Mouse (Mus musculus) neural tube, embryonic 12.5 days (tissue): ENCODE results near the gene Chchd2. TPM values are rescaled to one million over a fixed set of nuclear protein-coding genes. Genes with fewer than 3 reads are reported as not detected.

Source experiments
- ATAC-seq: fragments of 200-750 bp; cut with Nextera tagmentation; 2 replicates; pipeline ENCODE4 v1.8.0; 2017; ENCODE audit warnings: low read depth, mild to moderate bottlenecking, moderate TSS enrichment, moderate library complexity; ENCODE audit not compliant: low FRiP score
- H3K27ac ChIP-seq: fragments of 300-500 bp; sonication (generic); 2 replicates; pipeline ENCODE4 v1.5.1; 2016
- H3K27me3 ChIP-seq: fragments of 300-500 bp; sonication (generic); replicated peaks from 2 replicates; pipeline ENCODE4 v1.6.1; 2016; ENCODE audit warnings: mild to moderate bottlenecking
- H3K36me3 ChIP-seq: fragments of 300-500 bp; sonication (generic); 2 replicates; pipeline ENCODE4 v1.6.1; 2016; ENCODE audit warnings: mild to moderate bottlenecking
- H3K4me1 ChIP-seq: fragments of 300-500 bp; sonication (generic); 2 replicates; pipeline ENCODE4 v1.6.1; 2016
- H3K4me2 ChIP-seq: fragments of 300-500 bp; sonication (generic); replicated peaks from 2 replicates; pipeline ENCODE4 v1.6.1; 2016; ENCODE audit warnings: mild to moderate bottlenecking
- H3K4me3 ChIP-seq: fragments of 300-500 bp; sonication (generic); 2 replicates; pipeline ENCODE4 v1.5.1; 2016
- H3K9ac ChIP-seq: fragments of 300-500 bp; sonication (generic); 2 replicates; pipeline ENCODE4 v1.6.1; 2016; ENCODE audit warnings: mild to moderate bottlenecking
- H3K9me3 ChIP-seq: fragments of 300-500 bp; sonication (generic); 2 replicates; pipeline ENCODE4 v1.6.1; 2016; ENCODE audit warnings: mild to moderate bottlenecking
- WGBS: fragments of 180-500 bp; shearing (Covaris S2); methylation state at CpG from one replicate; pipeline ENCODE4 v1.1.7; 2016; 5-methylcytosine and 5-hydroxymethylcytosine counted together
- polyA plus RNA-seq: library from polyadenylated mRNA; unstranded; fragments of >200 nt; fragmentation: Nextera tagmentation; extraction: Ambion mirVana; gene quantifications from 2 replicates; pipeline ENCODE4 v1.2.1, GENCODE M21; 2016

The Chchd2 gene
- polyA plus RNA-seq, 1 experiment from 2014 or later = 806 TPM

- Histone ChIP-seq H3K4me3 (no peak overlapping the region), H3K27ac (no peak overlapping the region), H3K4me2 (no peak overlapping the region), H3K36me3 (no peaks in the 10 kb centered on the region), H3K9me3 (no peaks in the 10 kb centered on the region), H3K4me1 (no peaks in the 10 kb centered on the region), H3K9ac (no peak overlapping the region), H3K27me3 (no peaks in the 10 kb centered on the region)
- 88% methylated on average over 12 of the region's 12 CpGs for WGBS
- ATAC-seq = no peak
Measured at GRCm38 (mm10) chr5:129873942-129874341, 13.3 kb downstream of the Chchd2 start.

DNA sequence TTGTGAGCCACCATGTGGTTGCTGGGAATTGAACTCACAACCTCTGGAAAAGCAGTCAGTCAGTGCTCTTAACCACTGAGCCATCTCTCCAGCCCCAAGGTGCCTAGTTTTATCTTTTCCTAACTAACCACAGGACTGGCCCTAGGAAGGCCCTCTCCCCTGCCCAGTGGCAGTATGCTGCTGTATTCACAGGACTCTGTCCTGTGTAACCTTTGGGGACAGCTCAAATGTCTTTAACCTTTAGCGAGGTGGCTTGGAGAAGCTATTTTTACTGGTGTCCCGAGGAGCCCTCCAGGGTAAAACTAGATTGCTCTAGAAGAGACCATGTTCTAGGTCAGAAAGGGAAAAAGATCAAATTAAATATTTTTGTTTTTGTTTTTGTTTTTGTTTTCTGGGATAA, 16.0 kb downstream of the Chchd2 start:
- no peak overlapping the region for H3K4me3 ChIP-seq
- no peak for ATAC-seq
- H3K27me3 ChIP-seq = no peaks in the 10 kb centered on the region
- no peak overlapping the region for H3K27ac ChIP-seq
- no peak overlapping the region for H3K4me2 ChIP-seq
- H3K36me3 ChIP-seq = no peaks in the 10 kb centered on the region
- H3K9me3 ChIP-seq = no peaks in the 10 kb centered on the region
- 87% methylated on average over 2 of the region's 2 CpGs for WGBS
- H3K4me1 ChIP-seq = no peaks in the 10 kb centered on the region
- H3K9ac ChIP-seq = no peak overlapping the region

GRCm38 (mm10) chr5:129869238-129869995, 17.9 kb downstream of the Chchd2 start:
- 91% methylated on average over 19 of the region's 19 CpGs for WGBS
- H3K4me1 ChIP-seq = no peaks in the 10 kb centered on the region
- H3K9me3 ChIP-seq = no peaks in the 10 kb centered on the region
- H3K27me3 ChIP-seq = no peaks in the 10 kb centered on the region
- H3K27ac ChIP-seq = no peak overlapping the region
- H3K4me3 ChIP-seq = no peak overlapping the region
- no peak overlapping the region for H3K4me2 ChIP-seq
- no peaks in the 10 kb centered on the region for H3K36me3 ChIP-seq
- no peak overlapping the region for H3K9ac ChIP-seq
- ATAC-seq = no peak

- WGBS = 89% methylated on average over 12 of the region's 12 CpGs
- ATAC-seq = no peak
- H3K4me3 ChIP-seq = no peak overlapping the region
- no peak overlapping the region for H3K4me2 ChIP-seq
- H3K27ac ChIP-seq = no peak overlapping the region
- no peaks in the 10 kb centered on the region for H3K9me3 ChIP-seq
- peaks cover 17% of the 10 kb centered on the region for H3K36me3 ChIP-seq
- H3K9ac ChIP-seq = no peak overlapping the region
- H3K4me1 ChIP-seq = no peaks in the 10 kb centered on the region
- no peaks in the 10 kb centered on the region for H3K27me3 ChIP-seq
Measured at GRCm38 (mm10) chr5:129865841-129866240, 21.4 kb downstream of the Chchd2 start.

GRCm38 (mm10) chr5:129864467-129864866, 22.8 kb downstream of the Chchd2 start:
- H3K4me2 ChIP-seq = 0 out of 2 replicates have a peak overlapping the region, but pooled peaks have one; percentile 20
- no peak overlapping the region for H3K27ac ChIP-seq
- no peak overlapping the region for H3K9ac ChIP-seq
- peaks cover 29% of the 10 kb centered on the region for H3K36me3 ChIP-seq
- no peaks in the 10 kb centered on the region for H3K4me1 ChIP-seq
- whole genome bisulfite sequencing = 10% methylated on average over 18 of the region's 18 CpGs
- H3K9me3 ChIP-seq = no peaks in the 10 kb centered on the region
- no peaks in the 10 kb centered on the region for H3K27me3 ChIP-seq
- no peak for ATAC-seq
- no peak overlapping the region for H3K4me3 ChIP-seq

- Histone ChIP-seq H3K27ac (no peak overlapping the region), H3K9me3 (no peaks in the 10 kb centered on the region), H3K9ac (no peak overlapping the region), H3K4me3 (no peak overlapping the region), H3K4me2 (no peak overlapping the region), H3K27me3 (no peaks in the 10 kb centered on the region), H3K36me3 (peaks cover 43% of the 10 kb centered on the region), H3K4me1 (no peaks in the 10 kb centered on the region)
- no peak for ATAC-seq
- WGBS = 96% methylated on average over 6 of the region's 6 CpGs
Measured at GRCm38 (mm10) chr5:129862325-129862724, 24.9 kb downstream of the Chchd2 start.

DNA sequence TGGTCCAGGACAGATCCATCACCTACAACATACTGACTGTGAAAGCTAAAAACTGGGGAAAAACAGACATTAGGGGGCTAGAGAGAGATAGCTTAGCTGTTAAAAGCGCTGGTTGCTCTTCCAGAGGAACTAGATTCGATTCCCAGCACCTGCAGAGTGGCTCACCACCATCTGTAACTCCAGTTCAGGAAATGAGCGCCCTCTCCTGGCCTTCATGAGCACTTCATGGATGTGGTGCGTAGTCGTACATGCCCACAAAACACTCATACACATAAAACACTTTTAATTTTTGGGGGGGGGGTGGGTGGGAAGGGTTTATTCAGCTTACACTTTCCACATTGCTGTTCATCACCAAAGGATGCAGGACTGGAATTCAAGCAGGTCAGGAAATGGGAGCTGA, 30.9 kb downstream of the Chchd2 start:
- no peaks in the 10 kb centered on the region for H3K27me3 ChIP-seq
- no peak overlapping the region for H3K4me3 ChIP-seq
- no peak overlapping the region for H3K9ac ChIP-seq
- H3K9me3 ChIP-seq = no peaks in the 10 kb centered on the region
- H3K36me3 ChIP-seq = peaks cover 52% of the 10 kb centered on the region
- H3K27ac ChIP-seq = no peak overlapping the region
- 90% methylated on average over 5 of the region's 5 CpGs for WGBS
- H3K4me2 ChIP-seq = no peak overlapping the region
- H3K4me1 ChIP-seq = no peaks in the 10 kb centered on the region
- no peak for ATAC-seq

- no peak overlapping the region for H3K9ac ChIP-seq
- no peaks in the 10 kb centered on the region for H3K9me3 ChIP-seq
- H3K4me3 ChIP-seq = no peak overlapping the region
- no peak overlapping the region for H3K4me2 ChIP-seq
- H3K4me1 ChIP-seq = no peaks in the 10 kb centered on the region
- peaks cover 42% of the 10 kb centered on the region for H3K36me3 ChIP-seq
- ATAC-seq = no peak
- WGBS = 50% methylated on average over 5 of the region's 5 CpGs
- no peak overlapping the region for H3K27ac ChIP-seq
- no peaks in the 10 kb centered on the region for H3K27me3 ChIP-seq
Measured at GRCm38 (mm10) chr5:129855163-129855562, 32.1 kb downstream of the Chchd2 start.

DNA sequence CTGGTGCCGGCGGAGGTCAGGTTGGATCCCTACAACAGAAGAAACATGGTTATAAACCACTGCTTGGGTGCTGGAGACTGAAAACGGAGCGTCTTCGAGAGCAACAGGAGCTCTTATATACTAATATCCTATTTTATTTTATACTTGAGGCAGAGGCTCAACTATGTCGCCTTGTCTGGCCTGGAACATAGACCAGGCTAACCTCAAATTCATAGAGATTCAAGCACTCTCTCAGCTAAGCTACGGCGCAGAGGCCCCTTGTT, 39.8 kb downstream of the Chchd2 start:
- H3K9me3 ChIP-seq = no peaks in the 10 kb centered on the region
- H3K27ac ChIP-seq = no peak overlapping the region
- peak overlapping the region; percentile 62 for H3K4me2 ChIP-seq
- H3K27me3 ChIP-seq = no peaks in the 10 kb centered on the region
- 61% methylated on average over 8 of the region's 8 CpGs for WGBS
- H3K4me1 ChIP-seq = peaks cover 5% of the 10 kb centered on the region
- peak overlapping the region; percentile 61; the same call in 1 of the 2 replicates for H3K9ac ChIP-seq
- peaks cover 22% of the 10 kb centered on the region for H3K36me3 ChIP-seq
- no peak for ATAC-seq
- peak overlapping the region; percentile 64 for H3K4me3 ChIP-seq

- Histone ChIP-seq H3K36me3 (peaks cover 22% of the 10 kb centered on the region), H3K27me3 (no peaks in the 10 kb centered on the region), H3K4me3 (peak within 1 kb of the TSS; percentile 64), H3K4me1 (peaks cover 5% of the 10 kb centered on the region), H3K27ac (peak within 1 kb of the TSS; percentile 57; the same call in 1 of the 2 replicates), H3K9me3 (no peaks in the 10 kb centered on the region), H3K4me2 (peak within 1 kb of the TSS; percentile 62), H3K9ac (peak within 1 kb of the TSS; percentile 61)
- 13% methylated on average over 22 of the region's 22 CpGs for WGBS
- ATAC-seq = peak; percentile 95
Measured at GRCm38 (mm10) chr5:129846752-129847557, 40.3 kb downstream of the Chchd2 start, which contains the start of gene Sumf2. TSS of gene Sumf2 (plus strand) at chr5:129846986.

- Histone ChIP-seq H3K36me3 (peaks cover 22% of the 10 kb centered on the region), H3K9me3 (no peaks in the 10 kb centered on the region), H3K9ac (no peak overlapping the region), H3K4me1 (peaks cover 5% of the 10 kb centered on the region), H3K4me3 (no peak overlapping the region), H3K27me3 (no peaks in the 10 kb centered on the region), H3K4me2 (no peak overlapping the region), H3K27ac (no peak overlapping the region)
- ATAC-seq = no peak
- 95% methylated on average over 5 of the region's 5 CpGs for WGBS
Measured at GRCm38 (mm10) chr5:129844848-129845247, 42.4 kb downstream of the Chchd2 start.
